Comparison of ENCODE assay signal across 14 mouse cellular contexts in the genomic region with DNA sequence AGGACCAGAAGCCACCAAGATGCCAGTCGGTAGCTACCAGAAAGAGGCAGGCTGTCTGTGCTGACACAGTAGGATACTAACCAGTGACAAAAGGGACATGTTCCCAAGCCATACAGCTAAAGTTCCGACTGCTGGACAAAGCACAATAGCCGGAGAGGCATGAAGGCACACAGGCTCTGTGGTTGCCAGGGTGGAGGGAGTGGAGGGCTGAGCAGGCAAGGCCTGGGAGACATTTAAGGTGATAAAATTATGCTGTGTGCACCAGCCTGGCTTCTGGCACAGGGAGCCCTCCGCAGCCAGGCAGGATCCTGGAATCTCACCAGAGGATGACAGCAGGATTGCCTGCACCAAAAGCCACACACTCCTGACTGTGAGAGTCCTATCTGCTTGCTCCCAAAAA.
DNase-seq lines count a peak whose midpoint lies in the region; ATAC-seq and TF ChIP-seq lines count a peak whose summit lies in the region.
"Had no signal": no experiment of that assay in that cellular context is flagged by ENCODE, and none has a peak within 500 bp of the region (broad histone marks: within the 10 kb centered on the region; RNA-seq: fewer than 3 reads in every experiment).

No protein-coding gene starts in this region.

- no peaks in the 10 kb centered on the region for H3K27me3 ChIP-seq in kidney, adult 2 months (replicated peaks; ENCODE audit: control insufficient read depth, insufficient read depth, low read length)
- H3K27me3 ChIP-seq: limb, embryonic 12.5 days; Patski had no signal

- ATAC-seq in megakaryocyte-erythroid progenitor cell, adult 5-6 weeks (replicated peaks; ENCODE audit: low FRiP score, low TSS enrichment, poor library complexity, severe bottlenecking), result no peak
- ATAC-seq: CD4-positive, CD25-positive, alpha-beta regulatory T cell, adult 4 months; Patski had no signal

- 67% methylated on average over 4 of the region's 4 CpGs for WGBS in kidney, adult 2 months

- no peak for TF ChIP-seq CTCF in kidney, adult 2 months (conservative IDR thresholded peaks at IDR 0.05; ENCODE audit: insufficient read depth, insufficient read length, low read depth, low read length)

- H3K27ac ChIP-seq in kidney, adult 2 months (ENCODE audit: insufficient read depth, low read depth, low read length), result no peak overlapping the region
- H3K27ac ChIP-seq: heart, adult 2 months; limb, embryonic 12.5 days had no signal

- no peak for TF ChIP-seq POLR2A in kidney, adult 2 months (IDR thresholded peaks at IDR 0.05; ENCODE audit: low read depth, low read length)

- peak; percentile 2 to 9 for DNase-seq in frontal cortex, postnatal 36 days (ENCODE audit: low spot score in 2 of 2)
- no peak for DNase-seq in frontal cortex, postnatal 10 days (ENCODE audit: low spot score in 2 of 2)
- DNase-seq in brain, adult 2 months (ENCODE audit: low read depth, low spot score), result peak; percentile 50
- DNase-seq in cerebellum, postnatal 25 days, result peak; percentile 30 to 38
- peak; percentile 14 to 21 for DNase-seq in layer of hippocampus, adult 8-10 months (ENCODE audit: low spot score in 2 of 2)
- no peak for DNase-seq in adrenal gland, postnatal 25 days
- no peak for DNase-seq in kidney, adult 2 months
- DNase-seq: adrenal gland, postnatal 36 days; heart, adult 2 months; lung, adult 18-20 months had no signal

- no peaks in the 10 kb centered on the region; the same call in 1 of the 2 replicates for H3K4me1 ChIP-seq in kidney, adult 2 months (ENCODE audit: control insufficient read depth, insufficient read depth, low read length)
- H3K4me1 ChIP-seq: limb, embryonic 12.5 days had no signal

- H3K36me3 ChIP-seq in kidney, adult 2 months (ENCODE audit: control insufficient read depth, insufficient read depth, low read length), result no peaks in the 10 kb centered on the region
- H3K36me3 ChIP-seq: limb, embryonic 12.5 days had no signal

- H3K4me3 ChIP-seq in kidney, adult 2 months (ENCODE audit: insufficient read depth, low read depth, low read length), result no peak overlapping the region
- H3K4me3 ChIP-seq: heart, adult 2 months; limb, embryonic 12.5 days had no signal

Comparison
In these comparisons a context has a peak if more than half of its experiments do, and no peak if none do; other contexts are left out.
1. DNase-seq: peak in frontal cortex, postnatal 36 days (2 of 2), brain, adult 2 months (single experiment), cerebellum, postnatal 25 days (2 of 2) and layer of hippocampus, adult 8-10 months (2 of 2); none in frontal cortex, postnatal 10 days (0 of 2), adrenal gland, postnatal 25 days (single experiment) and kidney, adult 2 months (single experiment).